Mouse (Mus musculus) c-Kit-positive CD71-negative TER-119-negative erythroid progenitor cells, embryonic 14.5 days (primary cell): ENCODE data around the gene Saa3.
"Not testable (repeated sequence)": the region's sequence is repeated elsewhere in the genome, so short reads cannot be mapped to it uniquely, and the experiment has no call there.

ENCODE experiments used
- DNase-seq: peaks from one replicate; pipeline ENCODE4 v3.0.0-alpha.2; 2013; ENCODE audit warnings: low read depth

The Saa3 gene

DNA sequence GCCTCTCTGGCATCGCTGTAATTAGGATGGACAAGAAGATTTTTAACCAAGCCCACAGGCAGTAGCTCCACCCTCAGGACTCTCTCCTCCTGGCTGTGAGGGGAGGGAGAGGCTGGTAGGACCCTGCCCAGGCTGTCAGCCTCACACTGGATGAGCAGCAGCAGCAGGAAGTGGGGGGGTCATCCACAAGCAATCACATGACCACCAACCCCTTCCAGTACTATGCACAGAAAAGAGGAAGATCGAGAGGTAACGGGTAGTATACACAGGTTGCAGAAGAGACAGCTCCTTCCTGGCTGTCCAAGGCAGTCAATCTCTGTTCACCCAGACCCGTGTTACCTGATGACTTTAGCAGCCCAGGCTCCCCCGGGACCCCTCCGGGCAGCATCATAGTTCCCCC is 3.2 kb downstream of the Saa3 start:
- DNase-seq: no peak

DNA sequence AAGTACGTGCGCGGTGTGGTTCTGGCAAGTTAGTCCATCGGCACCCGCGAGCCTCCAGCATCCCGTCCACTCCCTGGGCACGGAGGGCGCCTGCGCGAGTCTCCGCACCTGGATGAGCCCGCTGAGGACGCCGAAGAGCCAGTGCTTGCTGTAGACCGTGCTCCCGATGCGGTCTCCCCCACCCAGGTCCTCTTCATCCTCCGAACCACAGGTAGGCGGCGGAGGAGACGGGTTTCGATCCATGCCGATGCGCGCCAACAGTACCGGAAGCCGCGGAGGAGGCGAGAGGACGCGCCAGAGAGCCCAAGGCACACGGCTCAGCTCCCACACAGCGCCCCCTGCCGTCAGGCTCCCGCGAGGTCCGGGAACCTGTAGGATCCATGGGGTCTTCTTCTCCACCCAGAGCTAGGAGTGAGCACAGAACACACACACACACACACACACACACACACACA is 5.1 kb downstream of the Saa3 start, which contains the start of gene Saal1:
Gene Saal1, minus strand, starts transcription at position 291 of the 455 bp plus-strand sequence.
- DNase-seq: peak; percentile 90

DNA sequence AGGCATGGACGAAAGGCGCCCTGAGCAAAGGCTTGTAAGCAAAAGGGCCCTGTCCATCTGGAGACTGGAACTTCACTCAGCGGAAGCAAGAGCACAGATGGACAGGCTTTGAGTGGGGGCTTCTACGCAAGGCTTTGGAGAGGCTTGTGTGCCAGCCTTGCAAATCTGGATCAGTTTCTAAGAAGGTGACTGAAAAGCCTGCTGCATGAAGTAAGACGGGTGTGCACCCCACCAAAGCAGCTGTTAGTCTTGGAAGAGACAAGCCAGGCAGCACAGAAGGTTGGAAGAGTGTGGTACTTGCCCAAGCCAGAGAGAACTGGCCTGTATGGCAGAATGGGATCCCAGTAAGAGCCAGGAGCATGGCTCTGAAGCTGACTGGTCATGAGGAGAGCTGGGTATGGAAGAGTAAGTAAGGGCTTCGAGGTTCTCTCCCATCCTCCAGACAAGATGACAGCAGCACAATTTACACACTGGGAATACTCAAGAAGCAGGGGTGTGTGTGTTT is 14.9 kb downstream of the Saa3 start:
- DNase-seq: no peak

DNA sequence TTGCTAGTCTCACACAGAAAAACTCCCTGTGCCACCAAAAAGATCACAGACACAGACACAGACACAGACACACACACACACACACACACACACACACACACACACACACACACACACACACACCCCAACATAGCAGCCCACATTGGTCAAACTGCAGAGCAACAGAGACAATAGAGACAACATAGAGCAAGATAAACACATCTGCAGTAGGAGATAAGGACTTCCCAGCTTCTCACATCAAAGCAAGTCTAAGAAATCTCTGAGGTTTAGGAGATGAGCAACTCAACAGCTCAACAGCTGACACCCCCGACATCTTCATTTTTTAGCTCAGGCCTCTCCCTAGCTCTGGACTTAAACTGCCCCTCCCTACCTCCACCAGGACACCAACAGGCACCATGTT is 18.7 kb downstream of the Saa3 start:
- DNase-seq: no peak

DNA sequence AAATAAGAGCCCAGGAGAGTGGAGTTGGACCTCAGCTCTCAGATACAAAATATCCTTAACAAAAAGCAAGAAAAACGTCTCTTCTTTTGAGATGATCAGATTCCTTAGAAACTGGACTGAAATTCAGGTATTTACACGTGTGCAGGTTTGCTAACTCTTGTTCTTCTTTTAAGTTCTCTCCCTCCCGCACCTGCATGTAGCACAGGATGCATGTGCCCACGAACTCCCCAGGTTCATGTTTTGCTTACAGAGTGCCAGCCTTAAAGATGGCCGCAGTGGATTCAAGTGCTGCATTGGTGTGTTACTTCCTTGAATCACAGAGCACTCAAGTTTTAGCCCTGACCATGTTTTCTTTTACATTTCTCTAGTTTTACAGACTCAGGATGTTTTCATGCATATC is 28.7 kb downstream of the Saa3 start:
- no peak for DNase-seq

DNA sequence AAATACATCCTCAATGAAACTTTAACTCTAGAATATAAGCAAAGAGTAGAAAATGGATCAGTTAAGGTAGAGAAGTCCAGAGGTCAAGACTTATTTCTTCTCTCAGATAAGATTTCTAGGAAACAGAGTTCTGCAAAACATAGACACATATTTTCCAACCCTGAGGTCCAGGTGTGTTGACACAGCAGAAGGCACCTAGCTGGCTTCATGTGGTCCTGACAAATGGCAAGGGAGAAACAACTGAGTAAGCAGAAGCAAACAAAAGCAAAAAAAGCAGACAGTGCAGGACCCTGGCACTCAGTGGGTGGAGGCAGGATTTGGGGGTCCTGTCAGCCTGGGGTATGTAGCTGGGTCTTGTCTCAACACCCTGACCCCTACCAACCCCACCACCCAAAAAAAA is 34.8 kb downstream of the Saa3 start:
- DNase-seq: no peak

DNA sequence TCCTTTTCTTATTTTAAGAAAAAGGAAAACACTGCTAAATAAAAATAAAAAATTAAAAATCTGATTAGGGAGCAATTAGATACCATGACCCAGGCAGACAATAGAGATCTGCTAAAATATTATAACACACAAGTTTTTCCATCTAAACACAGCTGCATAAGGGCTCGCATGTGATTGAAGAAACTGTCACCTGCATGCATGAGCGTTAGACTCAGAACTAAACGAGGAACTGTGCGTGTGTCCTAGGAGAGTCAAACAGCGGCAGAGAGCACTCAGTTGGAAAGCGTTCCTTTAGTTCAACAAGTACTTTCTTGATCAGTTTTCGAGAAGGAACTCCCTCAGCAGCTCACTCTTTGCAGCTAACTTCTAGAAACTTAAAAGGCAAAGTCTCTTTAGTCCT is 36.5 kb downstream of the Saa3 start:
- not testable (repeated sequence) for DNase-seq

DNA sequence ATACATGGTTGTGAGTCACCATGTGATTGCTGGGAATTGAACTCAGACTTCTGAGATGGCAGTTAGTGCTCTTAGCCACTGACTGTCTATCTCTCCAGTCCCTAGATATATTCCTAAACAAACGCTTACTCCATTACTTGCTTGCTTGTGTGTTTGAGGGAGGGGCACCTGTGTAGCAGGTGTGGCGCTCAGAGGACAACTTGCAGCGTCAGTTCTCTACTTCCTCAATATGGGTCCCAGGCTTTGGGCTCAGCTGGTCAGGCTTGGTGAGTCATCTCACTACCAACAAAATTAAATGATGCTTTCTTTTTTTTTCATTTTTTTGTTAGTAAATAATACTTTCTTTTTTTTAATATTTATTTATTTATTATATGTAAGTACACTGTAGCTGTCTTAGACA is 37.1 kb downstream of the Saa3 start:
- no peak for DNase-seq

DNA sequence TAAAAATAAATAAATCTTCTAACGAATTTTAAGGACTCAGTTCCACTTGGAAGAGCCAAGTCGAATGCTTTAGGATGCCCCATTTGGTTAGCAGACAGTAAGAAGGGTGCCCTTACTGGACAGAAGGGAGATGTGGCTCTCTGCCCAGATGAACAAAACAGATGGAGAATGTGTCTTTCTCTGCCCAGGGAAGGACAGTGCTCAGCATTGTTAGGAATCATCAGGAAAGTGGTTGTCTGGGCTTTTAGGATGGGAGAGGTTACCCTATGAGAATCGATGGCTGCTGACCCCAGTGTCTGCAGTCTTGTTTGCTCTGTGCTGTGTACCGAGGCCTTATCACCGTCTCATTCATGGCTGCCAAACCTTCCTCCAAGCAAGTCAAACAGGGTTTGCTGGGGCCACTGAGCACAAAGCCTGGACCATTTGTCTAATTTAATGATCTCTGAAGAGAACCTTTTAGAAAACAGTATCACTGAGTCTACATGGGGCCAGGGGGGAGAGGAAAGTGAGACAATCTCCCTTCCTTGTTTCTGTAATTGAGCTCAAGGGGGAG is 38.6 kb downstream of the Saa3 start:
- no peak for DNase-seq

DNA sequence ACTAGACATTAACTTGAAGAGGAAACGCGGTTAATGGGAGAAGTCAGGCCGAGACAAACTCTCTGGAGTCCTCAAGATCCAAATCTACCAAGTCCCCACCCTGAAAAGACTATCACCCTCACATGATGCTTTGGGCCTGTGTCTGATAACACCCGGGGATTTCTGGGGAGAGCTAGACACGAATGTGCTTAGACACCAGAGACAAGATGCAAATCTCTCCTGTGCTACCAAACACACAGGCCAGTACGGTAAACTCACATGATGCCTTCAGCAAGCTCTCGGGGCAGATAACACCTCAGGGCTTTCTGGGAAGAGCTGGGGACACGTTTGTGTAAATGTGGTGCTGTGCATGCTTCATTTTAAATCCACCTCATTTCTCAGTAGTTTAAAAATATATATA is 39.6 kb downstream of the Saa3 start:
- DNase-seq: no peak

DNA sequence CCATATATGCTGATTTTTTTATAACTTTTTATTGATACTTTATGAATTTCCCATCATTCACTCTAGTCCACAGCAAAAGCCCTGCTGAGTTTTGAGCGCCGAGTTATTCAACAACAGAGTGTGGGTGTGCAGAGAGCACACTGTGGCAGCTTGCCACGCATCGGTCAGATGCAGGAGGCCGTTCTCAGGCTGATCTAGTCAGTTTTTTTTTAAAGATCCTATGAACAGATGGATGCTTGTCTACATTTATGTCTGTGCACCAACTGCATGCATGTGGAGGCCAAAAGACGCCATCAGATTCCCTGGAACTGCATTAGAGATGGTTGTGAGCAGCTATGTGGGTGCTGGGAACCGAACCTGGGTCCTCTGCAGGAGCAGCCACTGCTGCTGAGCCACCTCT is 40.4 kb downstream of the Saa3 start:
- DNase-seq: no peak

DNA sequence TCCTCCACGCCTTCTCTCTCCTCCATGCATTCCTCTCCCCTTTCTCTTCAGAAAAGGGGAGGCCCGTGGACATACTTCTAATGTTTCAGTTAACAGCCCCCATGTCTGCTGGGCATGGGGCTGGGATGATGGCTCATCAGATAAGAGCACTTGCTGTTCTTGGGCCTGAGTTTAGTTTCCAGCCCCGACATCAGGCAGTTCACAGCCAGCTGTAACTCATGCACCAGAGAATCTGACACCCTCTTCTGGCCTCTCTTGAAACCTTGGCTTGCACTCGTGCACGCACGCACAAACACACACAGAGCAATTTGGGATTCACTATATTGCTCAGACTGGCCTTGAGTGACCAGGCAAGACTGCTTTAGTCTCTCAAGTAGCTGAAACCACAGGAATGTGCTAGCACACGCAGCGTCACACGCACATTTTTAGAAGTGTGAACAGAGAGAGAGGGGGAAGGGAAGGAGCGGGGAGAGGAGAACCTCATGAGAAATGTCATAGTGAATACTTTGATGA is 43.3 kb downstream of the Saa3 start, which contains the start of gene Tph1:
Gene Tph1, minus strand, starts transcription at position 378 of the 513 bp plus-strand sequence.
- DNase-seq: no peak

DNA sequence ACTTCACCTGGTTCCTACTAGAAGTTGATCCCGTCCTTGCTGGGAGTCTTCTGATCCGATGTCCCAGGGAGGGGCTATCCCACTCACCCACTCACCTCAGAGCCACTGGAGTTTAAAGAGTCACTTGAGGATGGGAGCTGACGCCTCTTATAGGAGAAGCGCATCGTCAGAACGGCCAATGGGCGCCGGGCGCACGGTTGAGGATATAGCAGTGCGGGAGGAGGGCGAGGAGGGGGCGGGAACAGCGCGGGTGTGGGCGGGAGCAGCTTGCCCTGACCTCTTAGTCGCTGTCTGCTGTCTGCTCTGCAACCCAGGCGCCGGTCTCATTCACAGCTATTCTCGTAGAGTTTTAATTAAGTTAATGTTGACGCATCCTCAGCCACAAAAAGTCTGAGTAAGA is 48.2 kb downstream of the Saa3 start:
- no peak for DNase-seq

DNA sequence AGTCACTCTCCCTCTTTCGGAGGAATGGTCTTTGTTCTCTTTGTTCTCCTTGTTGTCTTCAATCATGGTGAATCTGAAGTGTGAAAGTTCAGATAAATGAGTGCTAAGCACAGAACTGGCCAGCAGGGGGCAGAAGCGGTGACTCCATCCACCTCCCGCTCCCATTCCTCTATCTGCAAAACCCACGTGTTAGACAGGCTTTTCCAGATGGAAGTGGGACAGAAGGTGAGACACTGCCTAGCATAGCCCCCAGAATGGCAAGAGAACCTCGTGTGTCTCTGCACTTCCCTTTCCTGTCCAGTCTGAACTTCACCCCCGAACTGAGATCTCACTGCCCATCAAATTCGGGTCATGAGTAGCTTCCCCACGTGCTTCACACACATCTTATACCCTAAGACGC is 50.3 kb downstream of the Saa3 start:
- no peak for DNase-seq
